Mouse (Mus musculus): Measurements from ENCODE around the gene Wbp11. TPM values are rescaled to one million over a fixed set of nuclear protein-coding genes. Genes with fewer than 3 reads are reported as not detected.
A peak's percentile ranks its signal among the peaks of the same experiment; 100 is the strongest.
"Not testable (repeated sequence)": the region's sequence is repeated elsewhere in the genome, so short reads cannot be mapped to it uniquely, and the experiment has no call there.

The Wbp11 gene
- polyA plus RNA-seq, 1 experiment from 2014 or later: 115 TPM

- WGBS: under 1% methylated on average over 28 of the region's 28 CpGs
- peaks cover 14% of the 10 kb centered on the region for H3K4me1 ChIP-seq
- no peaks in the 10 kb centered on the region for H3K27me3 ChIP-seq (replicated peaks)
- H3K9me3 ChIP-seq: no peaks in the 10 kb centered on the region
- peaks cover 15% of the 10 kb centered on the region for H3K36me3 ChIP-seq
- no peak overlapping the region for H3K27ac ChIP-seq
- peak; percentile 11 for ATAC-seq (ENCODE audit: low FRiP score, low read depth)
- peak overlapping the region; percentile 73 for H3K9ac ChIP-seq
- H3K4me3 ChIP-seq: peak overlapping the region; percentile 86
- H3K4me2 ChIP-seq (replicated peaks): peak overlapping the region; percentile 93
Measured at GRCm38 (mm10) chr6:136808631-136809046, 19.4 kb downstream of the Wbp11 start.

GRCm38 (mm10) chr6:136808014-136808417 is 20.0 kb downstream of the Wbp11 start, which contains the start of gene H2afj:
Gene H2afj, plus strand, starts transcription at chr6:136808244.
- Histone ChIP-seq H3K36me3 (peaks cover 11% of the 10 kb centered on the region), H3K9me3 (no peaks in the 10 kb centered on the region), H3K27me3 (replicated peaks) (no peaks in the 10 kb centered on the region), H3K4me2 (replicated peaks) (peak within 1 kb of the TSS; percentile 93), H3K4me1 (peaks cover 19% of the 10 kb centered on the region), H3K4me3 (peak within 1 kb of the TSS; percentile 86), H3K27ac (no peak within 1 kb of the TSS), H3K9ac (peak within 1 kb of the TSS; percentile 73)
- ATAC-seq (ENCODE audit: low FRiP score, low read depth): peak; percentile 86
- WGBS: under 1% methylated on average over 34 of the region's 34 CpGs

DNA sequence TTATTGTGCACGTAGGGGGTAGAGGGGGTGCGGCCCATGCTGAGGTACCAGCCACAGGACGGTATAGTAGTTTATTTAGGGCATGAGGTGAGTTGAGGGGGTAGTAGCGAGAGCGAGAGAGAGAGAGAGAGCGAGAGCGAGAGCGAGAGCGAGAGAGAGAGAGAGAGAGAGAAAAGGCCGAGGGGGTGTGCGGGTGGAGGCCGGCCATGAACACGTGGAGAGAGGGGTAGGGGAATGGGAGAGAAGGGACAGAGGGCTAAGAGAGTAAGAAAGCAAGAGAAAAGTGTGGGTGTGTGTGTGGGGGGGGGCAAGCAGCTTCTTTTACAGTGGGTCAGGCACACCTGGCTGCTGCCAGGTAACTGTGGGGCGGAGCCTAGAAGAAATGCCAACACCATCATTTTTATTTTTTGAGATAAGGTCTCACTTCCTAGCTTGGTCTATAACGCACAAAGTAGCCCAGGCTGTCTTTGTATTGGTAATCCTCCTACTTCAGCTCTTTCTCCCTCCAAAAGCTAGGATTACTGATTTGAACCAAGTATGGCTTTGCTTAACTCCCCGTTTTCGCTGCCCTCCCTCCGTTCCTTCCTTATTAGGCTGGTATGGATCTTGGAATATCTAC is 20.5 kb downstream of the Wbp11 start:
- Histone ChIP-seq H3K27ac (no peak overlapping the region), H3K27me3 (replicated peaks) (no peaks in the 10 kb centered on the region), H3K9me3 (no peaks in the 10 kb centered on the region), H3K4me3 (peak overlapping the region; percentile 86), H3K4me2 (replicated peaks) (peak overlapping the region; percentile 93), H3K9ac (peak overlapping the region; percentile 33; the same call in 1 of the 2 replicates), H3K4me1 (peaks cover 22% of the 10 kb centered on the region), H3K36me3 (peaks cover 7% of the 10 kb centered on the region; the same call in 1 of the 2 replicates)
- WGBS: 37% methylated on average over 18 of the region's 18 CpGs
- 0 out of 2 replicates have a peak, but pooled peaks have one; percentile 1 for ATAC-seq (ENCODE audit: low FRiP score, low read depth)

DNA sequence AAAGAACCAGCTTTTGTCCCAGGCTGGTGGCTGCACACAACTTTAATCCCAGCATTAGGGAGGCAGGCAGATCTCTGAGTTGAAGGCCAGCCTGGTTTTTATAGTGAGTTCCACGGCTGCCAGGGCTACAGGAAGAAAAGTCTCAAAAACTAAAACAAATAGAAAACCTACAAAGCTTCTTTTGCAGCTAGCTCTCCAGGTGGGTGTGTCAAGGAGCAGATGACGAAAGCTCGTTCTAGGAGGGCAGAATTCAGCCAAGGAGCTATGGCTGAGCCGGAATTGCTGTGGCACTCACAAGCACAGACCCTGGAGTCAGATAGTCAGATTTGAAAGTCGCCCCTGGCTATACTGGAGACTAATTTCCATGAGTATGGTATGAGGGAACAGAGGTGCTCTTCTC is 21.2 kb downstream of the Wbp11 start:
- H3K36me3 ChIP-seq: peaks cover under 1% of the 10 kb centered on the region; the same call in 1 of the 2 replicates
- 78% methylated on average over 5 of the region's 5 CpGs for WGBS
- H3K9me3 ChIP-seq: no peaks in the 10 kb centered on the region
- no peaks in the 10 kb centered on the region for H3K27me3 ChIP-seq (replicated peaks)
- H3K4me3 ChIP-seq: no peak overlapping the region
- peak overlapping the region; percentile 93; the same call in 1 of the 2 replicates for H3K4me2 ChIP-seq (replicated peaks)
- no peak overlapping the region for H3K27ac ChIP-seq
- no peak for ATAC-seq (ENCODE audit: low FRiP score, low read depth)
- H3K9ac ChIP-seq: no peak overlapping the region
- H3K4me1 ChIP-seq: peaks cover 22% of the 10 kb centered on the region

DNA sequence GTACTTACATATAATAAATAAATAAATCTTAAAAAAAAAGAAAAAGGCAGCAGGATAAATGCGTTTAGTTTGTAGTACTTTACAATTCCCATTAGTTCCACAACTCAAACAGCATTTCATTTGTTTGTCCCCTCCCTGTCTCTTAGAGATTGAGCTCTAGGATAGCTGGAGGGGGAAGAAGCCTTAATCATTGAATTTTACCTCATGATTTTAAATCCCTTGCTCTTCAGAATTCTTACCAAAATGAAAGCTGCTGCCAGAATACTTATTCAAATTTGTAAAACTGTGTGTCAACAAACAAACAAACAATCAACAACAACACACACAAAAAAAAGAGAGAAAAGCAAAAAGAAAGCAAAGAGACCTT is 22.6 kb downstream of the Wbp11 start:
- ATAC-seq (ENCODE audit: low FRiP score, low read depth): no peak
- Histone ChIP-seq H3K4me2 (replicated peaks) (no peak overlapping the region), H3K4me1 (peaks cover 22% of the 10 kb centered on the region), H3K27ac (no peak overlapping the region), H3K9me3 (no peaks in the 10 kb centered on the region), H3K9ac (no peak overlapping the region), H3K27me3 (replicated peaks) (no peaks in the 10 kb centered on the region), H3K36me3 (no peaks in the 10 kb centered on the region), H3K4me3 (no peak overlapping the region)
- 90% methylated on average over 1 of the region's 1 CpGs for WGBS

GRCm38 (mm10) chr6:136804705-136805408 is 23.2 kb downstream of the Wbp11 start:
- WGBS: 40% methylated on average over 9 of the region's 9 CpGs
- Histone ChIP-seq H3K4me2 (replicated peaks) (peak overlapping the region; percentile 74), H3K9ac (no peak overlapping the region), H3K27me3 (replicated peaks) (no peaks in the 10 kb centered on the region), H3K36me3 (no peaks in the 10 kb centered on the region), H3K9me3 (no peaks in the 10 kb centered on the region), H3K27ac (0 out of 2 replicates have a peak overlapping the region, but pooled peaks have one; percentile 33), H3K4me1 (peaks cover 22% of the 10 kb centered on the region), H3K4me3 (peak overlapping the region; percentile 68; the same call in 1 of the 2 replicates)
- no peak for ATAC-seq (ENCODE audit: low FRiP score, low read depth)

DNA sequence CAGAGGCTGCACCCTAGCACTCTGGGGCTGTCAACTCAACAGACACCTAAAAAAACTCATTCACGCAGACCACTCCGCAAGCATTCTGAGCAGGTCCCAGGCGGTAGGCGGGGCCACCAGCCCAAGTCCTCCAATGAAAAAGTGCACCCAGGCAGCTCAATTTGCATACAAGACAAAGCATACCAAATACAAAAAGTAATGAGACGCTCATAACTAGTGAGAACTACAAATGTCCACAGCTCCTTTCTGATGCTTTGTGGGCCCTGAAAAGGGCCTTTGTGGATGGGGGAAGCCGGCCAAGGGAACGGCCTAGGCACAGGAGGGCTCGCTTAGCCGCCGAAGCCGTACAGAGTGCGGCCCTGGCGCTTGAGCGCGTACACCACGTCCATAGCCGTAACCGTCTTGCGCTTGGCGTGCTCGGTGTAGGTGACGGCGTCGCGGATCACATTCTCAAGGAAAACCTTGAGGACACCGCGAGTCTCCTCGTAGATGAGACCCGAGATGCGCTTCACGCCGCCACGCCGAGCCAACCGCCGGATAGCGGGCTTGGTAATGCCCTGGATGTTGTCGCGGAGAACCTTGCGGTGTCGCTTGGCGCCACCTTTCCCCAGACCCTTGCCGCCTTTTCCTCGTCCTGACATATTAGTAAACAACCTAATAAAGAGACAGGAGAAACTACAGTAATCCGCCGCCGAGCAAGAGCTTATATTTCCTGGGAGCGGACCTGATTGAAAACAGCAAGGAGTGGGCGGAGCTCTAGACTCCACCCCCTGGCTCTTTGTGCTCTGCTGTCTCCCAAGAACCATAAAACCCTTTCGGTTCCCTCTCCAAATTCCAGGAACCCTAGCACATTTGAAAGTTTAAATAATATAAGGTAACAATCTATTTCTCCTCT is 24.0 kb downstream of the Wbp11 start, which contains the start of gene Hist4h4:
TSS of gene Hist4h4 (minus strand) at position 677 of the 895 bp plus-strand sequence.
- H3K9me3 ChIP-seq: no peaks in the 10 kb centered on the region
- H3K27ac ChIP-seq: peak within 1 kb of the TSS; percentile 99
- no peaks in the 10 kb centered on the region for H3K36me3 ChIP-seq
- peak within 1 kb of the TSS; percentile 68 for H3K4me3 ChIP-seq
- peaks cover 18% of the 10 kb centered on the region for H3K4me1 ChIP-seq
- under 1% methylated on average over 50 of the region's 50 CpGs for WGBS
- H3K27me3 ChIP-seq (replicated peaks): no peaks in the 10 kb centered on the region
- H3K9ac ChIP-seq: peak within 1 kb of the TSS; percentile 80
- H3K4me2 ChIP-seq (replicated peaks): peak within 1 kb of the TSS; percentile 74
- ATAC-seq (ENCODE audit: low FRiP score, low read depth): peak; percentile 77

DNA sequence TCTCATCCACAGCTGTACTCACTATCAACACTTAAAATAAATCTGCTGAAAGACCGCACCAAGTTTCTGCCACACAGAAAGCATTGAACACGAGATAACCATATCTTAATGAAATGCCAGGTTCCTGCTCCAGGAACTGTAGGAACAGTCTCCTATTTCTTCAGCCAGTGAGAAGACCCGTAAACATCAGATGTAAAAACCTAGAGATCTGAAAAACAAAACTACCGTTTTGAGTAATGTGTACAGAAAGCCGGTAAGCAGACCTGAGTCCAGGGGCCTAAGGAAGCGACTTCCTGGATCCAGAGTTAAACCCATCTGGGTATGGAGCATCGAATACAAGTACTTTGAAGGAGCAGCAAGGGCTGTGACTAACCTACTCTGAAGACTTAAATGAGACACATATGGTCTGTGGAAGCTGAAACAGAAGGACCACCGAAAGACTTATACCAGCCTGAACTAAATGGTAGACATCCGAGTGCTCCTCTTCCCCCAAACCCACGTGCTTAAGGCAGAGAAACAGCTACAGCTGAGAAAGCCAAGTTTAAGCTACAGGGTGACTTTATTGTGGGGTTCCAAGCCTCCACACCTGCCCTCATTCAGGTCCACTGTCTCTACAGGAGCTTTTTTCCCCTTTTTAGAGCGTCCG is 24.8 kb downstream of the Wbp11 start:
- Histone ChIP-seq H3K36me3 (no peaks in the 10 kb centered on the region), H3K9ac (peak overlapping the region; percentile 80), H3K4me2 (replicated peaks) (peak overlapping the region; percentile 74), H3K9me3 (no peaks in the 10 kb centered on the region), H3K27me3 (replicated peaks) (no peaks in the 10 kb centered on the region), H3K4me1 (peaks cover 13% of the 10 kb centered on the region; the same call in 1 of the 2 replicates), H3K4me3 (peak overlapping the region; percentile 68), H3K27ac (peak overlapping the region; percentile 34; the same call in 1 of the 2 replicates)
- ATAC-seq (ENCODE audit: low FRiP score, low read depth): no peak
- WGBS: 27% methylated on average over 12 of the region's 12 CpGs

- ATAC-seq (ENCODE audit: low FRiP score, low read depth): no peak
- Histone ChIP-seq H3K27me3 (replicated peaks) (no peaks in the 10 kb centered on the region), H3K4me3 (no peak overlapping the region), H3K4me2 (replicated peaks) (no peak overlapping the region), H3K9ac (no peak overlapping the region), H3K27ac (no peak overlapping the region), H3K36me3 (no peaks in the 10 kb centered on the region), H3K4me1 (peaks cover 13% of the 10 kb centered on the region; the same call in 1 of the 2 replicates), H3K9me3 (no peaks in the 10 kb centered on the region)
- 85% methylated on average over 6 of the region's 6 CpGs for WGBS
Measured at GRCm38 (mm10) chr6:136801274-136801673, 26.8 kb downstream of the Wbp11 start.

- H3K9me3 ChIP-seq: no peaks in the 10 kb centered on the region
- ATAC-seq (ENCODE audit: low FRiP score, low read depth): no peak
- H3K4me2 ChIP-seq (replicated peaks): no peak overlapping the region
- no peak overlapping the region for H3K4me3 ChIP-seq
- WGBS: 94% methylated on average over 8 of the region's 8 CpGs
- H3K27me3 ChIP-seq (replicated peaks): no peaks in the 10 kb centered on the region
- peaks cover 13% of the 10 kb centered on the region; the same call in 1 of the 2 replicates for H3K4me1 ChIP-seq
- no peak overlapping the region for H3K9ac ChIP-seq
- no peak overlapping the region for H3K27ac ChIP-seq
- H3K36me3 ChIP-seq: no peaks in the 10 kb centered on the region
Measured at GRCm38 (mm10) chr6:136800710-136801109, 27.3 kb downstream of the Wbp11 start.

DNA sequence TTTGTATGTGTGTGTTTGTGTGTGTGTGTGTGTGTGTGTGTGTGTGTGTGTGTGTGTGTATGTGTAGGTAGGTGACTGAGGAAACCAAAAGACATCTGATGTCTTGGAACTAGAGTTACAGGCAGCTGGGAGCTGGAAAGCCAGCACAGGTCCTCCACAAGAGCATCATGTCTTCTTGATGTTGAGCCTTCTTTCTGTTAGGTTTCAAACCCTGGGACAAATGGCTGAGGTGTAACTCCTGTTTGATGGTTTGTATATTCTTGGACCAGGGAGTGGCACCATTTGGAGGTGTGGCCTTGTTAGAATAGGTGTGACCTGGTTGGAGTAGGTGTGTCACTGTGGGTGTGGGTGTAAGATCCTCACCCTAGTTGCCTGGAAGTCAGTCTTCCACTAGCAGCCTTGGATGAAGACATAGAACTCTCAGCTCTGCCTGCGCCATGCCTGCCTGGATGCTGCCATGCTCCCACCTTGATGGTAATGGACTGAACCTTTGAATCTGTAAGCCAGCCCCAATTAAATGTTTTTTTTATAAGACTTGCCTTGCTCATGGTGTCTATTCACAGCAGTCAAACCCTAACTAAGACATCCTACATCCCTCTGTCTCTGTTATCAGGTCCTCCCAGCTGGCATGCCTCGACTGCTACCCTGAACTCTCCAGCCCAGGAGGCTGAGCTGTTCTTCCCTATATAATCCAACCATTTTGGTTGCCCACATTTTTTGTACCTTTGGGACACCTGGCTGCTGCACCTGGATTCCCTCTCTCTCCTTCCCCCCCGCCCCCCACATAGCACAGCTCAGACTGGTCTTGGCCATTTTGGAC is 29.9 kb downstream of the Wbp11 start:
- H3K36me3 ChIP-seq; H3K27me3 ChIP-seq (replicated peaks); H3K9ac ChIP-seq; H3K27ac ChIP-seq; H3K4me2 ChIP-seq (replicated peaks); H3K4me3 ChIP-seq; H3K9me3 ChIP-seq; ATAC-seq (ENCODE audit: low FRiP score, low read depth): not testable (repeated sequence)
- H3K4me1 ChIP-seq: peaks cover 17% of the 10 kb centered on the region; the same call in 1 of the 2 replicates
- WGBS: 85% methylated on average over 3 of the region's 3 CpGs
